Mouse (Mus musculus): ENCODE measurements around the gene Mup16.
A peak's percentile ranks its signal among the peaks of the same experiment; 100 is the strongest.
"Not testable (repeated sequence)": the region's sequence is repeated elsewhere in the genome, so short reads cannot be mapped to it uniquely, and the experiment has no call there.

The Mup16 gene

GRCm38 (mm10) chr4:61519431-61519830 lies at the start of gene Mup16:
Gene Mup16 (minus strand): TSS chr4:61519531.
- DNase-seq = not testable (repeated sequence)

GRCm38 (mm10) chr4:61555887-61556286 lies 36.6 kb upstream of the Mup16 start:
- peak; percentile 1 for DNase-seq
